Mouse (Mus musculus): ENCODE results near the gene Rabep1.

The Rabep1 gene

GRCm38 (mm10) chr11:70980232-70980631, 135.7 kb downstream of the Rabep1 start:
- no peak for DNase-seq

GRCm38 (mm10) chr11:70980751-70981510, 136.4 kb downstream of the Rabep1 start:
- DNase-seq: peak; percentile 15

GRCm38 (mm10) chr11:70982030-70982429, 137.5 kb downstream of the Rabep1 start:
- DNase-seq: no peak

- DNase-seq: peak; percentile 95
Observed at GRCm38 (mm10) chr11:70982557-70983228, 138.1 kb downstream of the Rabep1 start, which contains the start of gene C1qbp. C1qbp (minus strand) TSS chr11:70983026.
